Mouse (Mus musculus) testis, postnatal 10 days (tissue): ENCODE results near the gene Arhgap6.

Experiments
- DNase-seq: peaks from one replicate; pipeline ENCODE4 v3.0.0; 2021; ENCODE audit warnings: low spot score

The Arhgap6 gene

DNA sequence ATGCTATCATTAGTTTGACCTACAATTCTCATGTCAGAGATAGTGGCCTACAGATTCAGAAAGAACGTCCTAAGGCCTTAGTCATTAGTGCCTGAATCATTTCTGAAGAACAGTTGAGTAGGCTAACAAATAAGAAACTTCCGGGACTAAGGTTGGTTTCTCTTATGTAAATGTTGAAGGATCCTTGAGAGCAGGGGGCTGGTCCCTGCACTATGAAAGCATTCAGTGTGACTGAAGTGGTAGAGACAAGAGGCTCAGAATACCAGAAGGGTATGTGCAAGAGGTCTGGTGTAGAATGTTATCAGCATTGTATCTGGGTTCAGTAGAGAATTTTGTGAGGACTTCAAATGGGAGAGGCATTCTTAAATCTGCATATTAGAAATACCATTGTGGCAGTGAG lies 185.5 kb downstream of the Arhgap6 start:
- DNase-seq: no peak

DNA sequence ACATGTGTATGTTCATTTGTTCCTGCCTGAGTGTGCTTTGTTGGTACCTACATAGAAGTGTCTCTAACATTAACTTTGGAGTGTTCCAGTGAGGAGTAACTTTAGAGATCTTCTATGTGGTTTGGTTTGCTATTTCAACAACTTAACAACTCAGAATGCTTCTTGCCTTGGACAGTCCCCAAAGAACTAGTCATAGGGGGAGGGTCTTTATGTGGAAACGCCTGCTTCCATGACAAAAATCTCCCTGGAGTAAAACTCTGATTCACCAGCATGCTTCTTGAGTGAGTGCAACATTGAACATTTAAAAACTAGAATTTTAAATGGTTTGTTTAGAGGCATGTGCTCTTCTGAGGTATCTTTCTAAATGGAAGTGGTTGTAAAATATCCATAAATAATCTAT lies 212.2 kb downstream of the Arhgap6 start:
- DNase-seq: no peak

DNA sequence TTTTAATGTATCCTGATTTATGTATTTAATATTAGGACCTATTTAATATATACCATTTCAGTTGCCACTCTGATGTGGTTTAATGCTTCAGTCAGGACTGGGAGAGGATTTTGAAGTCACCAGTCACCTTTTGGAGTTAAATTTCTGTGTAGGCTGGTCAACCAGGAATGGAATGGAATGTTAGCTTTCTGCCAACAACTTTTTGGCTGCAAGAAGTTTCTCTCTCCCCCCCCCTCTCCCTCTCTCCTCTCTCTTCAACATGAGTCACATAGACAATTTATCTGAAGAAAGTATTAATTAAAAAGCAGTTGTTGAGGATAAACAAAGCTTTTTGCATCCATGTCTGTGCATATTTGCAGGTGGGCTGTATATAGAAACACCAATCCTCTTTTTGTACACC lies 217.8 kb downstream of the Arhgap6 start:
- no peak for DNase-seq

GRCm38 (mm10) chrX:169034390-169034789 lies 239.5 kb downstream of the Arhgap6 start:
- no peak for DNase-seq

GRCm38 (mm10) chrX:169036403-169037296 lies 241.8 kb downstream of the Arhgap6 start:
- peak; percentile 71 for DNase-seq

GRCm38 (mm10) chrX:169037401-169037800 lies 242.5 kb downstream of the Arhgap6 start:
- DNase-seq: no peak

DNA sequence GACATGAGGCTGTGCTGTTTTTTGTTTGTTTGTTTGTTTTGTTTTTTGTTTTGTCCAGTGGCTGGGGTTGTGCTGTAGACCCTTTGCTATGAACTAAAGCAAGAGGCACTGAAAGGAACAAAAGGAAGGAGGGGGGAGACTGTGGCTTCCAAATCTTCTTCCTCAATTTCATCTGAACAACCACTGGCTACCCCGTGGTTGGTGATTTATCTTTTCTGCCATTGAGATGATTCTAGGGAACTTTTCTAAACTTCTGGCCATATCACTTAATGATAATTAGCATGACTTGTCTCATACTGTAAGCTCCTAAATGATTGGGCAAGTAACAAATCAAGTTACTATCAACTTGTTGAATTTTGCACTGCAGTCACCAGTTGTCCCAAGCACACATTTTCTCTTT lies 249.0 kb downstream of the Arhgap6 start:
- DNase-seq: no peak

DNA sequence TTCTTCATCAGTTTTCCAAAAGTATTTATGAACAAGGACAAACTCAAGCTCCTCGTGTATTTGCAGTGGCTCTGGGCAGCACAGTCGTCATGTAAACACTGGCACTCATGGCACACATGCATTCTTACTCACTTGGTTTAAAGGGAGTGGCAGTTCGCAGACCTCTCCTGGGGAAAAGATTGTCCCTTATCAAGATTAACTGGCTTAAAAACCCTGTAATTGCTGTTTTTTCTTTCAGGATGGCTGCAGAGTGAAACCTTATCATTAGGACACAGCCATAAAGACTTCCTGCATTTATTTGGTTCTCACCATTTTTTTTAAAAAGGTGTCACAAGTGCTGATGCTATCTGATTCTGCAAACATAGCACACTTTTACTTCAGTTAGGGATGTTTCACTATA lies 252.7 kb downstream of the Arhgap6 start:
- no peak for DNase-seq

- no peak for DNase-seq
These were observed 254.7 kb downstream of the Arhgap6 start for GRCm38 (mm10) chrX:169049550-169049949.

DNA sequence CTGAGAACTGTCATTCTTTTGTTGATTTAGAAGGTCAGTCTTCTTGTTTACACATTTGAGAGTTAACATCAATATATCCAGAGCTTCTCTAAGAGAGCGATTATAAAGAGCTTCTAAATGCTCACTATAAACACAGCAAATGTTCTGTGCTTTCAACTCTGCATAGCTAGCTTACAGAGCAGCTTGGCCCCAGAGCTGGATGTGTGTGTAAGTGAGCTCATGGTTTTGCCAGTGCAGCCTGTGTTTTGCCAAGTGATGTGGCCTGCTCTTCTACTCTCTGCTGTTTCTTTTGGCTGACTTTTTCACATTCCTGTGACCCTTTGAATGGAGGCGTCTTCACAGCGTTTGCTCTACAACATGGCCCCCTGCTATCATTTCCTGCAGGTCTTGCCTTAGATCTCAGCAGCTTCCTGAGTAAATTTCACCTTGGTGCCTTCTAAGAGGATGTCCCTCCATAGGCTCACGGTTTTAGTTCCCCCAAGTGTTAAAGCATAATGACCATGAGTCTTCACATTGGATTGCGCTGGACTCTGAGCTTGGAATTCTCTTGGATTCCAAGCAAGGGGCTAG lies 259.1 kb downstream of the Arhgap6 start:
- no peak for DNase-seq

DNA sequence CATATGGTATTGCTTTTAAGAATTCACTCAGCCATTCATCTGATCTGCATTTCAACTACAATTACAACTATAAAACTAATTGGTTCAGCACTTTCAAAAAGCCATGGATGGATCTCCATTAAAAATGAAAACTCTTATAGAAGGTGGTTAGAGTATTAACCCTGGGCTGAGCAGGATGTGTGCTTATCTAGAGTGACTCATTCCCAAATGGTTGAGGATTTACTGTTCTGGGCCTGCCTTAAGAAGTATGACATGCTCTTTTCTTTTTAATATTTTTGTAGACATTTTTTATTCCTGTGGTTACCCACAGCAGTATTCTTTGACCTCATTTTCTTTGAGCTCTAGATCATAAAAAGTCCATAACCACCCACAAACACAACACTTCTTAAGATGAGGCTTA lies 267.7 kb downstream of the Arhgap6 start:
- no peak for DNase-seq

GRCm38 (mm10) chrX:169065298-169065697 lies 270.4 kb downstream of the Arhgap6 start:
- DNase-seq: no peak

DNA sequence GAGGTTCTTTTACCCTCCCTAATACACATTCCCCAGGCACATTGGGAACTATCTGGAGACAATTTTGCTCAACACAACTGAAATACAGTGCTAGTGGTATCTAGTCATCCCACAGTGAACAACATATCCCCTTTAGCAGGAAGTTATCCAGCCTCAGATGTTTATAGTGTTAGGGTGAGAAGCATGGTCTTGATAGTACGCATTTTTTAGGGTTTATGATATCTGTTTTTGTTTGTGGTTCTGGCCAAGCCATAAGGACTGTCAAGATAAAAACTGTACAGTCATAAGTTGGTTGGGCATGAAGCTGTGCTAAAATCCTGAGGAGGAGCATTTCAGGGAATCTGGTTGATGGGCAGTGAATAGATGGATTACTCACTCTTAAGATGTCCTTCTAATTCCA lies 271.0 kb downstream of the Arhgap6 start:
- no peak for DNase-seq

DNA sequence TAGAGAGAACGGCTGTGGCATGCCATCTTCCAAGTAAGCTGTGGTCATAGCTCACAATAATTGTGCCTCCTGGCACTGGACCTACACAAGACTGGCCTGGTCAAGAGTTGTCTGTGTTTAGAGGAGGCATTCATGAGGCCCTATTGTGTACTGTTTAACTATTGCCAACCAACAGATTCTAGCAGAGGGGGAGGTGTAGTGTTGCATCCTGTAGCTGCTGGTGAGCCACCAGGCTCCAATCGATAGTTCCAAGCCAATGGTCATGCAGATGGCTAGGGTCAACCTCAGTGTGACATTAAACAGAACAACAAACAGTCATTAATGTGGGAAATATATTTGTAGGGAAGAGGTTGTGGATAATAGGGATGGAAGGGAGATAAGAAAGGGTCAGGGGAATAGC lies 280.1 kb downstream of the Arhgap6 start:
- no peak for DNase-seq

DNA sequence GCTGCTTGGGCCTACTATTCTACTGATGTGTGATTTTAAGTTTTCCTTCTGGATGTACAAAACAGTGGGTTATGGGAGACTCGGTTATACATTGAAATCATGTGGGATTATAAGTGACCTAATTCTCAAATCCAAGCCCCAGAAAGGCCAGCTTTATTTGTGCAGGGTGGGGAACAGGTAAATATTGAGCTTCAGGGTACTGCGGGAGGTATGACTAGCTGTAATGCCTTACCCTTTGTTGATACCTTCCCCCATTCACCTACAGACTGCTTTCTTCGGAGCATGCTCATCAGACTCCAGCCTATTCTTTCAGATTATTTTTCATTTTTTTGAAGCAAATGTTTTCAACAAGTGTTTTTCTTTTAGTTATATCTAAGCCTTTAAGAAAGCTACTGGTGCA lies 286.7 kb downstream of the Arhgap6 start:
- DNase-seq: no peak

DNA sequence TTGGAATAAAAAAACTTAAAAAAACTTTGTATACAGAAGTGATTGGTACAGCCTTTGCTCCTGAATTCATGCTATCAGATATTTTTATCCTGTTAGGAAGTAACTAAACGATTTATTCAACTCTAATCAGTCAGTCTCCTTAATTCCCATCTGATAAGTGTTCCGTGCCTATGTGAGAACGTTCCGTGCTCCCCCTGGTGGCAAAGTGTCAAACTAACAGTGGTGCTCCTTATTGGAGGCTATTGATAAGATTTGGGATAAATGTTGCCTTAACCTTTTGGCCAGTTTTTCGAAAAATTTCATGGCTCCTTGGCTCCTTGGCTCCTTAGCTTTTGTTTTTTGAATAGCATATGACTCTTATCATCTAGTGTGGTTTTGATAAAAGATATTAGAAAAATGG lies 291.0 kb downstream of the Arhgap6 start:
- DNase-seq: peak; percentile 54

GRCm38 (mm10) chrX:169089221-169089620 lies 294.3 kb downstream of the Arhgap6 start:
- no peak for DNase-seq

DNA sequence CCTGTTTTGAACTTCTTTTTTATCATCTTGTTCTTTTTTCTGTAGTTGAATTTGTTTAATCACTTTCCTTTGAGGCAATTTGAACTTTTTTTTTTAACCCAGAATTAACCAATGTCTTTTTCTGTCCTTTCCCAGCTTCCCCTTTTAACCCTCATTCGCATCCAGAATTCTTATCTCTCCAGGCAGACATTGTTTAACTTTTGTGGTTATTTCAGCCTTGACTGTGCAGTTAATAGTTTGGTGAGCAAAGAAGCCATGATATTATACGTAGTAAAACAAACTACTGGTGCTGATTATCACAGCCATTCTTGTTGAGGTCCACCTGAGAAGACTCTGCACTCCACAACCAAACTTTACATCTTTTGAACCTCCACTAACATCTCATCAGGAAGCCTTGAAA lies 299.7 kb downstream of the Arhgap6 start:
- DNase-seq: no peak

GRCm38 (mm10) chrX:169095584-169095983 lies 300.7 kb downstream of the Arhgap6 start:
- DNase-seq: no peak

DNA sequence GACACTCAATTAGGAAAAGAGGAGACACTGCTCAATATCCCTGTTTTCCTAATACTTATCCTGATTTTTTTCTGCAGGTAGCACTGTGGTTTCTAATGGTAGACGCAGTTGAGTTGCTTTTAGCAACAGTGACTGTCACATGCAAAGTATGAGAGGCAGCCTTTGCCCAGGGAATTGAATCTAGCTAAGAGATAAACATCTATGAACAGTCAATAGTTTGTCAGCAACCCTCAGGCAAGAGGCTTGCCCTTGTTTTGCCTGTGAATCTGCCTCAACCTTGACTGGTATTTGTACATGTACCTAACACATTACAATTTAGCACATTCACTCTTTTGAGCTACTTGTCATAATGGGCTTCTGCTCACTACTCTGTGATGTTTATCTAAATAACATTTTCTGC lies 307.8 kb downstream of the Arhgap6 start:
- DNase-seq: no peak

- no peak for DNase-seq
These were observed 311.2 kb downstream of the Arhgap6 start for GRCm38 (mm10) chrX:169106048-169106622.

GRCm38 (mm10) chrX:169107372-169107771 lies 312.5 kb downstream of the Arhgap6 start:
- DNase-seq: no peak

- no peak for DNase-seq
These were observed 315.1 kb downstream of the Arhgap6 start for GRCm38 (mm10) chrX:169110031-169110430.
